Mouse (Mus musculus) kidney, postnatal 14 days (tissue): Measurements from ENCODE around the gene Eno2.
"Not testable (repeated sequence)": the region's sequence is repeated elsewhere in the genome, so short reads cannot be mapped to it uniquely, and the experiment has no call there.

Experiments used
- DNase-seq: peaks from one replicate; pipeline ENCODE4 v3.0.0; 2022; ENCODE audit warnings: mixed read lengths

Eno2 gene

DNA sequence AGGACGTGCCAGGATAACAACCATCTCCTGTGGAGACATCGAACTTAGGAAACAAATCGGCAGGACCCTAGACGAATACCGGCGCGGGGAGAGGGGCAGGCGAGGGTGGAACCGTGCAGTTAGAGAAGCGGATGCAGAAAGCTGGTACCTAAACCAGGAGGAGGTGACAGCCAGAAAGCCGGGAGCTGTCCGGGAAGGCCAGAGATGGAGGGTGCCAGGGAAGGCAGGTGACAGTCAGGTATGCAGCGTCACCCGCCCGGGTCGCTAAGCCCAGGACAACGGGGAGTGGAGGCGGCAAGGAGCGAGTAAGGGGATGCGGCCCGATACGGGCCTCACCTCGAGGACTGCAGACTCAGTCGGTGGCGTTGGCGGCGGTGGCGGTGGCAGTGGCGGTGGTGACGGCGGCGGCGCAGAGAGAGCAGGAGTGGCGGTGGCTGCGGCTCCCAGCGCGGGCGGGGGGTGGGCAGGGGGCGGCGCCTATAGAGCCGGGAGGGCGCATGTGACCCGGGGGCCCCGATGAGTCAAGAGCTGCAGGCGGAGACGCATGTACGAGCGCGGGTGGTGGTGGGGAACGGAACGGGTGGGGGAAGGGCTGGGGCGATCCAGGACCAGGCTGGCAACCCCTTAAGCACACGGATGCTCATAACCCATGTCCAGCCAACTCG is at the start of gene Eno2:
TSS of gene Eno2 (minus strand) at position 573 of the 665 bp plus-strand sequence.
- DNase-seq: peak; percentile 54

DNA sequence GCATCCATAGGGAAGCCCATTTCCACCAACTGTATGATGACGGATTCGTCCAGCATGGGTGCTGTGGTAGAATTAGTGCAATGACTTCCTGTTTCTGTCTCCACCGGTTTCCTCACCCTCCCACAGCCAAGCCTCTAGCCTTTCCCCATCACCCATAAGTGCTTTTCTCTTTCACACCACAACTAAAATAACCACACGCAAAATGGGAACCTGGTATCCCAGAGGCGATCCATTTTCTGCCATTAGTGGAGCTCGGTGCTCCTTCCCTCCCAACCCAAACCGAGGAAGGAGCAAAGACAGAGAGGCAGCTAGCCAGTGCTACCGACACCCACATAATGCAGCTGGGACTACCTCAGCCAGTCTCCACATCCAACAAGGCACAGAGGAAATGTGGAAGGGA is 48.5 kb upstream of the Eno2 start:
- no peak for DNase-seq

DNA sequence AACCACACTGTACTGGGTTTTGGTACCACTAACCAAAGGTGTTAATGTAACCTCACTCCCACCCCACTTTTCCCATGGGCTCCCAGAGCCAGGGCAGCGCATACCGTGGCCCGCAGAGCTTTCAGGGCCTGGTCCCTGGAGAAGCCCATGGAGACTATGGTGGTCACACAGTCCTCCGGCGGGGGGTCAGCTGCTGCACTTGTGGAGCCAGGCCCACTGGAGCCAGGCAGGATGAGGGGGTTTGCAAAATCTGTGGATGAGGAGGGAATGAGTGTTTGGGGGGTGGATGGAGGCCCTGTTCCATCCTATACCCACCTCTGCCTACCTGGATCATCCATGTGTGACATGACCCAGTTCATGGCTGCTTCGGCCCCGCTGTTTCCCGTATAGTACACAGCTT is 48.1 kb upstream of the Eno2 start:
- DNase-seq: no peak

DNA sequence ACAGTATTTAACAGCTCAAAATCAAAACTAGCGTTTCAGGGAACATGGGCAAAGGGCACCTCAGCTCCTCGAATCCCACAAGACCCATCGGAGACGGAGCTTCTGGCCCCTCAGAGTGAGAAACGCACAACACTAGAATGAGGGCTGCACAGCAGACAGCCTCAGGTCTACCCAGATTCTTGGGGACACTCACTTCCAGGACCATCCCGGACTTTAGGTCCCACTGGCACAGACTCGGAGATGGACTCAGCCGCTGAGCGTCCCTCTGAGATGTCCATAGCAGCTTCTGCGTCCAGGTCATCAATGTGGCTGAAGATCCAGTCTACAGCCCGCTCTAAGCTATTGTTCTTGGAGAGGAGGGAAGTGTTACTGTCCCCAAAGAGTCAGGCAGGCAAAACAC is 47.7 kb upstream of the Eno2 start:
- no peak for DNase-seq

DNA sequence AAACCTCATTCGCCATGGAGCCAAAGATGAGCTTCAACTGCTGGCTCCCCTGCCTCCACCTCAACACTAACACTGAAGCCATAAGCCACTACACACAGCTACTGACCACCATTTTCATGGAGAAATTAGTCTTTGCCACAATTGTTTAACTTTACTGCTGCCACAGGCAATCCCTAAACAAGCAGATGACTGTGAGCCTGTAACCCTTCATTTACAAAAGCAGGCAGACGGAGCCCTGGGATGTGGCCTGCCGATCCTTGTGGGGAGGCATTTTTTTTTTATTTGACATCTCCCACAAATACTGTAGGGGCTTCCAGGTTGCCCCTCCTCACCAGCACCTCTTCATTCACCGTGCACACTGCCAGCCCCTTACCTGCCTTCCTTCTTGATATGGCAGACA is 47.1 kb upstream of the Eno2 start:
- no peak for DNase-seq

DNA sequence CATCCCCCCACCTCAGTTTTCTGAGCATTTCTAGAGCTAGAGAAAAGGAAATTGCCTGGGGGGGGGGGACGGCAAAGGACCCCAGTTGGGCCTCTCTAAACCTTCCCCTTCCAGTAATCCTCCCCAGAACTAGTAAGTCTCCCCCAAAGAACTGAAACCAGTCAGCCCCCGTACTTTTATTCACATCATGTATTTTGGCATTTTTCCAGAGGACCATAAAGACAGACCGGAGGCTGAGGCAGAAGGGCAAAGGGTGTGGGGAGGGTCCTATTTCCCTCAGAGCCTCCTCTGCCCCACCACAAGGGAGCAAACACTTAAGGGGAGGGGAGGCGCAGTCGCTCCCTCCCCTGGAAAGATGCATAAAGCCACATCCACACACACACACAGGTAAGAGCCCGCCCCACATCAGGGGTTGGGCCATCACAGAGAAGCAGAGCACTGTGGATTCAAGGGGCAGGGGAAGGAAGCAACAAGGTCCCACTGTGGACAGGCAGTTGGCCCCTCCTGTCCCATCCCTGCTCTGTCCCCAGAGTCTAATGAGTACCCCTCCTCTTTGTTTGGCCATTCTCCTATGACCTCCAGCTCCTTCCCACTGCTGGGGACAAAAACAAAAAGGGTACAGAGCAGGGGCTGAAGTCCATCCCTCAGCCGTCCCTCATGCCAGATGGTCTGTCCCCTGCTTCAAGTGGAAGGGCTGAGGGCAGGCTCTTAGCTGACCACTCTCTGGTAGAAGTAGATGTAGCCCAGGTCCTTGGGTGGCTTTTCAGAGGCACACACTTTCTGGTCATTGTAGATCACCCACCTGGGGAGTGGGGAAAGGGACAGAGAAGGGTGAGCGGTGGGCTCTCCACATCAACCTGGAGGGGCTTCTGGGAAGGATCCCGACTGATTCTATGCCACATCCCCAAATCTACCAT is 45.6 kb upstream of the Eno2 start:
- DNase-seq: no peak

DNA sequence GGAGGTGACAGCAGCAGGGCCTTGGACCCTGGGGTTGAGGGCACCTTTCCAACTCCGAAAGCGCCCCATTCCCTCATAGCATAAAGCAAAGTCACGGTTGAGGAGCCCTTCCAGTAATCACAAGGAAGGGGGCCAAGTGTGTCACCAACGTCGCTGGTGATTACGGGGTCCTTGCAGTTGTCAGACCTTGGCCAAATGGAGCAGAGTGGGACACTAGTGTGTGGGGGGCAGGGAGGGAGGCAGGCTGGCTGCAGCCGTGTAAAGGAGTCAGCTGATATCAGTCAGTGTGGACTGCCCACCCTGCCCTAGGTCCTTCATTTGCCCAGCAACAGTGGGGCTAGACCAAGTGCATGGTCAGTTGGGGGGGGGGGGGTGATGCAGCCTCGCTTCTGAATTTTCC is 45.0 kb upstream of the Eno2 start:
- DNase-seq: no peak

DNA sequence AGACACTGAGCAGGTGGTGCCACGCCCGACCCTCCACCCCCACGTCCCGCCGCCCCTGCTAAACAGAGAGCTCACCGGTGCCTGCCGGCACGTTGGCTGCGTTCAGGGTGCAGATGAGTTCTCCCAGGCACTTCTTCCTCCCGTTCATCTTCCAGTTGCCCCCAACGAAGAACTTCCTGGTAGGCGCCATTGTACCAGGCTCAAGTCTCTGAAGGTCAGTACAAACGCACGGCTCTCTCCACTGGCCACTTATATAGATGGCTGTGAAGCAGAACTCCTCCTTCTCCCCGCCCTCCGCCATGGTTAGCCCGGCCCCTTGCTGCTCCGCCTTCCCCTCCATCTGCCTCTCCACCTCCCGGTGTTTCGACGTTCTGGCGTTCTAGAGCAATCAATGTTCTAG is 44.5 kb upstream of the Eno2 start, which contains the start of gene Tpi1:
TSS of gene Tpi1 (minus strand) at position 364 of the 400 bp plus-strand sequence.
- DNase-seq: peak; percentile 94

DNA sequence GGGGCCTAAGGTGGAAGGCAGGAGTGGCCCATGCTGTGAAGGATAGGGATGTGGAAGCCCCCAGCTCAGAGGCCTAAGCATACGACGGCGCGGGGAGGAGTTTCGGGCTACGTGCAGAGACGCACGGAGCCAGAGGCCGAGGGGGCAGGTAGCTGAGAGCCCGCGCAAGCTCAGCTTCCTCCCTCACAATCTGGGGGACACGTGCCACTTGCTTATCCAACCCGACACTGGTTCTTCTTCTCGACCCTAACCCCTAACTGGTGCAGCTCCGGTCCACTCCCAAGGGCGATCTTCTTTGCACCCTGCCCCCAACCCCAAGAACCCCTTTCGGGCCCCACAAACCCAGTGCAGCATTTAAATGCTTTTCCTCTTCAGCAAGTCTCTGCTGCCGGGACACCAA is 44.0 kb upstream of the Eno2 start:
- peak; percentile 73 for DNase-seq

DNA sequence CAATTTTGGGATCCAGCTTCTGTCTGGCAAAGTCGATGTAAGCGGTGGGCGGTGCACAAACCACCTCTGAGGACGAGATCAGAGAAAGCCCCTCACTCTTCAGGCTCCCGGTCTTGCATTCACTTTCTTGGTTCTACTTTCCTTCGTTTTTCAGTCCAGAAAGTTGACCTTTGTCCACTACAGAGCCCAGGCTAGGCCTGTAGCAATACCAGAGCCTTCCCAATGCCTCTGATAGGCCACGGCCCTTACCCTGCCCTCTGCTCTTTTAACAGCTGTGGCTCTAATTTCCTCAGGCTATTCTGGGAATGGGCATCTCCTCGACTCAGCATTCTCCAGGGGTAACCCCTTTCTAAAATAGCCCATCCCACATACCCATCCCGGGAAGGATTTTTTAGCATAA is 43.4 kb upstream of the Eno2 start:
- DNase-seq: no peak

DNA sequence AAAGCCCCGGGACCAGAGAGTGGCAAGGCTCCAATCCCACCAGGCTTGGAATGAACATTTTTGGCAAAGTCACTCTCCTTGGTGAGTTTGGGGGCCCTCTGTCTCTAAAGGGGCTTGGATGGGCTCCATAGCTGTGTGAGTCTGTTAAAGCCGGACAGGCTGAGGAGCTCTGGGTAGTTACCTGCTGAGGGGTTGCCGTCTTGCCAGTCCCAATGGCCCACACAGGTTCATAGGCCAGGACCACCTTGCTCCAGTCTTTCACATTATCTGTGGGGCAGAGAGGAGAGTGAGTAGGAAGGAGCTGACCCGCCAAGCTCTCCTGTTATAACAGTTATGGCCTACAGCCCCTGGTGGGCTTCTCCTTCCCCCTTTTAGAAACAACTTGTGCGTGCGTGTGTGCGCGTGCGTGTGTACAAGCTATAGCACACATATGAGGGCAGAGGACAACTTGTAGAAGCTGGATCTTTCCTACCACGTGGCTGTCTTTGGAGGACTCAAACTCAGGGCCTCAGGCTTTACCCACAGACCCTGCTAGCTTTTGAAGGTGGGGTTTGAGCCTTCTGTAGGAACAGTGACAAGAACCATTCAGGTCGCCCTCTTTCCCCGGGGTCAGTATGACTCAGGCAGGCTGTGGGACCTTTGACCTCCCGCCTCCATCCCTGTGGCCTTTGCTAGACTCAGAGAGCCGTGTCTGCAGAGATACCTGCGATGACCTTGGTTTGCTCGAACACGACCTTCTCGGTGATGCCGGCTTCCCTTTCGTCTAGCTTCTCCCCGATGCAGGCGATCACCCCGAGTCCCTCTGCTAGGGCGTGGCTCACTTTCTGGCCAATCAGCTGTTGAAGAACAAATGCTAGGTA is 42.5 kb upstream of the Eno2 start:
- no peak for DNase-seq

DNA sequence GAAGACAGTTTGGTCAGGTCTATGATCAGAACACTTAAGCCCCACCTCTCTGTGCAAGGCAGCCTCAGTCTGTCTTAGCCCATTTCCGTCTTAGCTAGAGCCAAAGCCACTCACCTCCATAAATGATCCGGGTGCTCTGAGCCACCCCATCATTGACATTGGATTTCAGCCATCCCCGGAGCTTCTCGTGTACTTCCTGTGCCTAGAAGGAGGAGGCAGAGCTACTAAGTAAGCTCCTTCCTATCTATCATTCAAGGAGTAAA is 41.9 kb upstream of the Eno2 start:
- DNase-seq: no peak

DNA sequence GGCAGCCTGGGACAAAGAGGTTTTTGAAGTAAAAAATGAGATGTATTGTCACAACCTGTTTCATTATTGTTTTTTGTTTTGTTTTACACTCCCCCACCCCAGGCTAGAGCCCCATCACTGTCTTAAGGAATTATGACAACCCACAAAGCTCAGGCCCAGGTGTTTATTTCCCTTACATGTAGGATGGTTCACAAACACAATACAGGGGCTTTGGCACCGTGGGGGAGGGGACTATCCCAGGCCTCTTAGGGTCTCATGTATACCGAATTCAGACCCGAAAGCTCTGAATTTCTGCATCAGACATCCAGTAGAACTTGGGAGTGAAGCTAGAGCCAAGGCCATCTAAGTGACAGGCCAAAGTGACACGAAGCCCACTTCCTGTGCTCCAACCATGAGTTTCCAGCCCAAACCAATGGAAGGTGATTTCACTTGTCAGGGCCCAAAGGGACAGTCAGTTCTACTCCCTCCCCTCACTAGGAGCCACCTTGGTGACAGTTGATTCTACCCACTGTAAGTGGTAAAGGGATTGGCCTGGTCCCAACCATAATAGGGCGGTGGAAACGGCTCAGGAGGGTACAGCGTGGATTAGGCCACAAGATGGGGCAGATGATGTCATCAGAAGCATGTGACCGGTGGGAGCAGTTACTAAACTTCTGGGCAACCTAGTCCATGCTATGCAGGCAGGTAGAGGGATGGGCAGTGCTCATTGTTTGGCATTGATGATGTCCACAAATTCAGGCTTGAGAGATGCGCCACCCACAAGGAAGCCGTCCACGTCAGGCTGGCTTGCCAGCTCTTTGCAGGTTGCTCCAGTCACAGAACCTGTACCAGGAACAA is 41.3 kb upstream of the Eno2 start:
- DNase-seq: not testable (repeated sequence)

DNA sequence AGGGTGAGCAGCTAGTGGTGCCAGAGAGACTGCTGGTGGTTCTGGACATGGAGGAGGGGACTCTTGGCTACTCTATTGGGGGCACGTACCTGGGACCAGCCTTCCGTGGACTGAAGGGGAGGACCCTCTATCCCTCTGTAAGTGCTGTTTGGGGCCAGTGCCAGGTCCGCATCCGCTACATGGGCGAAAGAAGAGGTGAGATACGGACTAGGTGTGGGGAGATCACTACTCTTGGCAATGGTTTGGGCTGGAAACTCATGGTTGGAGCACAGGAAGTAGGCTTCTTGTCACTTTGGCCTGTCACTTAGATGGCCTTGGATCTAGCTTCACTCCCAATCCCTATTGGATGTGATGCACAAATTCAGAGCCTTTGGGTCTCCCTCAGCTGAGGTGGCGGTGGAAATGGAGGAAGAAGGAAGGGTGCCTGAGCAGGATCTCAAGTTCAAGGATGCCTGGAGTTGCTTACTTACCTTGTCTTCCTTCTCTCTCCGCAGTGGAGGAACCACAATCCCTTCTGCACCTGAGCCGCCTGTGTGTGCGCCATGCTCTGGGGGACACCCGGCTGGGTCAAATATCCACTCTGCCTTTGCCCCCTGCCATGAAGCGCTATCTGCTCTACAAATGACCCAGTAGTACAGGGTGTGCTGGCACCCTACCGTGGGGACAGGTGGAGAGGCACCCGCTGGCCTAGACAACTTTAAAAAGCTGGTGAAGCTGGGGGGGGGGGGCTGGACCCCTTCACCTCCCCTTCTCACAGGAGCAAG is 40.5 kb upstream of the Eno2 start:
- no peak for DNase-seq

DNA sequence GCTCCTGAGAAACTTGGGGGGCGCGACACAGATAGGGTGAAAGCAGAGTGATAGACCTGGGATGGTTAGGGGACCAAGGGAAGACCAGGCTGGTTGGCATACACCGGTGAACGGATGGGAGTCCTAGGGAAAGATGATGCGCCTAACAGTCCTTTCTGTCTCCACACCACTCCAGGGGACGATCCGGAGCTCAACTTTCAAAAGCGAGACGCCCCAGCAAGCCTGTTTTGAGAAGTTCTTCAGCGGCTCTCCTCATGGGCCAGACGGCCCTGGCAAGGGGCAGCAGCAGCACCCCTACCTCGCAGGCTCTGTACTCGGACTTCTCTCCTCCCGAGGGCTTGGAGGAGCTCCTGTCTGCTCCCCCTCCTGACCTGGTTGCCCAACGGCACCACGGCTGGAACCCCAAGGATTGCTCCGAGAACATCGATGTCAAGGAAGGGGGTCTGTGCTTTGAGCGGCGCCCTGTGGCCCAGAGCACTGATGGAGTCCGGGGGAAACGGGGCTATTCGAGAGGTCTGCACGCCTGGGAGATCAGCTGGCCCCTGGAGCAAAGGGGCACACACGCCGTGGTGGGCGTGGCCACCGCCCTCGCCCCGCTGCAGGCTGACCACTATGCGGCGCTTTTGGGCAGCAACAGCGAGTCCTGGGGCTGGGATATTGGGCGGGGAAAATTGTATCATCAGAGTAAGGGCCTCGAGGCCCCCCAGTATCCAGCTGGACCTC is 39.7 kb upstream of the Eno2 start:
- DNase-seq: peak; percentile 91

DNA sequence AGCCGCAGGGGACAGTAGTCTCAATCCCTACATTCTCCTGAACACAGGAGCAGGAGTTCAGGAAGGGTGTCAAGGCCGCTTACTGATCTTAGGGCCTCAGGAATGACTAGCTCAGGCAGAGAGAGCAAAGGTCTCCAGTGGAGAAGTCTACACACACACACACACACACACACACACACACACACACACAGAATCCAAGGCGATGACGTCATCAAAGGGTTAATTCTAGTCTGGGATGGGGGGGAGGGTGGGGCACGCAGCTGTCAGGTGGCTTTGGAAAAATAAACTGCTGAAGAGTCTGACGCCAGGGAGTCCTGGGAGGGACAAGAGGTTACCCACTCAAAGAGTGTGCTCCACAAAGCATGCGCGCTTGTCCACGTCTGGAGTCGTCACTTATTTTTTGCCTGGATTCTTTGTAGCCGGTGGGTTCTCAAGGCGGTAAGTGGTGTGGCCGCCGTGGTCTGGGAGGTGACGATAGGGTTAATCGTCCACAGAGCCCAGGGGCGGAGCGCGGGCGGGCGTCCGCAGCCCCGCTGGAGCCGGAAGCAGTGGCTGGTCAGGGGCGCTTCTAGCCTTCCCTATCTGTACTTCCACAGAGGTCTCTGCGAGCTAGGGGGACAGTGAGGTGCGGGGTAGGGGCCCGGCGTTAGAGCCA is 39.0 kb upstream of the Eno2 start, which contains the start of gene Spsb2:
TSS of gene Spsb2 (plus strand) at position 304 of the 655 bp plus-strand sequence.
- peak; percentile 90 for DNase-seq

DNA sequence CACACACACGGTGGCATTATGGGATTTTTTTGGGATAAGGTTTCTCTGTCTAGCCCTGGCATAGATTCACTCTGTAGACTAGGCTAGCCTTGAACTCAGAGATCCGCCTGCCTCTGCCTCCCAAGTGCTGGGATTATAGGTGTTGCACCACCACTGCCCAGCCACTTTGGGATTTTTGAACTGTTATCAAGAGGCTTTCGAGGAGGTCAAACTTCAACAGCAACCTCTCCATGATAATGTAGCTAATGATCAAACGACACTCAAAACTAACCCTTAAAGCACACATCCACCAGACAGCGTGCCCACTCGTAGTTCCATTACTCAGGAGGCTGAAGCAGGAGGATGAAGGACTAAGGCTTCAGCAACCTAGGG is 38.5 kb upstream of the Eno2 start:
- no peak for DNase-seq

DNA sequence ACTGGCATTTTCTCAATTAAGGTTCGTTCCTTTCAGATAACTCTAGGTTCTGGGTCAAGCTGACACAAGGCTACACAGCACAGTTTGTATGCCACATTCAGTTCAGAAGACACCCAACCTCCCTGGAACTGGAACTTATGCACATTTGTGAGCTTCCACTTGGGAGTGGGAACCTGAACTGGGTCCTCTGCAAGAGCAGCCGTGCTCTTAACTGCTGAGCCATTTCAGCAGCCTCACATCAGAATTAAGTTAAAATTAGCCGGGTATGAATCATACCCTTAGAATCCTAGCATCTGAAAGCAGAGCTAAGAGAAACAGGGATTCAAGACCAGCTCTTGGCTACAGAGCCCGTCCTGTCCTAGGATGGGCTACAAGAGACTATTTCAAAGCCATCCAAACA is 37.9 kb upstream of the Eno2 start:
- no peak for DNase-seq

DNA sequence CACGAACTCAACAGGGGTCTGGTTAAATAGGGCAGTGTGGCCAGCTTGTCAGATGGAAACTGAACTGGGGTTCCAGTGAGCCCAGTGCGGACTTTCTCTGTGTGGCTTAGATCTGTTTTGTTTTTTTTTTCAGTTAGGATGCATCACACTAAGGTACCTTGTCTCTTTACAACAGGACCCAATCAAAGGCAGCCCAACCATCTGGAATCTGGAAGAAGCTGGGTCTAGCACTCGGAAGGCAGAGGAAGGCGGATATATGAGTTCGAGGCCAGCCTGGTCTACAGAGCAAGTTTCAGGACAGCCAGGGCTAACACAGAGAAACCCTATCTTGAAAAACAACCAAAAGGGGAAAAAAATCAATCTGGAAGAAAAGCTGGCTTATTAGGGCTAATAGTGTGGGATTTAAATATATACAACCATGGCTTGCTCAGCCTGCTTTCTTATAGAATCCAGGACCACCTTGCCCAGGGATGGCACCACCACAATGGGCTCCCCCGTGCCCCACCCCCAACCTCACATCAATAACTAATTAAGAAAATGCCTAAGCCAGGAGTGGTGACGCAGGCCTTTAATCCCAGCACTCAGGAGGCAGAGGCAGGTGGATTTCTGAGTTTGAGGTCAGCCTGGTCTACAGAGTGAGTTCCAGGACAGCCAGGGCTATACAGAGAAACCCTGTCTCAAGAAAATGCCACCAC is 37.1 kb upstream of the Eno2 start:
- DNase-seq: no peak
